Mouse (Mus musculus): ENCODE data around the gene Osbpl3. TPM values are rescaled to one million over a fixed set of nuclear protein-coding genes. Genes with fewer than 3 reads are reported as not detected.

Osbpl3 gene
- polyA plus RNA-seq, 1 experiment, result not detected

- no peak overlapping the region for H3K4me3 ChIP-seq (ENCODE audit: insufficient read depth, low read depth, low read length)
- H3K4me1 ChIP-seq (ENCODE audit: control insufficient read depth, insufficient read depth, low read length), result peaks cover 6% of the 10 kb centered on the region
- TF ChIP-seq POLR2A (IDR thresholded peaks at IDR 0.05; ENCODE audit: insufficient read depth, low read depth, low read length), result no peak
- no peak for TF ChIP-seq CTCF (IDR thresholded peaks at IDR 0.05; ENCODE audit: insufficient read depth, low read depth, low read length)
- WGBS, result 41% methylated on average over 5 of the region's 5 CpGs
- H3K27ac ChIP-seq (ENCODE audit: insufficient read depth, low read depth, low read length), result no peak overlapping the region
Observed at GRCm38 (mm10) chr6:50372516-50373424, 83.2 kb downstream of the Osbpl3 start.

DNA sequence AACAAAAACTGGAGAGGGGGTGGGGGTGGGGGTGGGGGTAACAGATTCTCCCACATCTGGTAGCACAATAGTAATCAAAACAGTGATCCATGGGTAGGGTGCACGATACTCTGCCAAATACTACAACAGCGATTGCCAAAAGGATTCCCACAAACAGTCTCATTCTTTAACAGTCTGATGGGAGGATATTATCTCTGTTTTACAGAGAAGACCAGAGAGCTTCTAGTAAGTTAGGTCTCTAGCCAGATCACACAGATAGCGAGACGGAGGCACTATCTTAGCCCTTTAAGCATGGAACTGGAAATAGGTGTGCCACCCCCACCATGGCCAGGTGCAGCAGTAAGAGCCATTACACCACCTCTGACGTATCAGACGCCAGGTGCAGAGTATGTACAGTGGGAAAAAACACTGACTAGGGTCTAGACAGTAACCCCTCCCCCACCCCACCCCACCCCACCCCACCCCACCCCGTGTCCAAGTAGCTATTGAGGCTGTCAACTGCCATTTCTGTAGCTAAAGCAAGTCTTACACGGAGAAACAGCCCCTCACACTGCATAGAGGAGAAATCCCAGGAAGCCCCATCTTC, 84.4 kb downstream of the Osbpl3 start:
- peaks cover 16% of the 10 kb centered on the region for H3K4me1 ChIP-seq (ENCODE audit: control insufficient read depth, insufficient read depth, low read length)
- H3K4me3 ChIP-seq (ENCODE audit: insufficient read depth, low read depth, low read length), result no peak overlapping the region
- no peak for TF ChIP-seq CTCF (IDR thresholded peaks at IDR 0.05; ENCODE audit: insufficient read depth, low read depth, low read length)
- no peak for TF ChIP-seq POLR2A (IDR thresholded peaks at IDR 0.05; ENCODE audit: insufficient read depth, low read depth, low read length)
- WGBS, result 57% methylated on average over 8 of the region's 8 CpGs
- no peak overlapping the region for H3K27ac ChIP-seq (ENCODE audit: insufficient read depth, low read depth, low read length)

DNA sequence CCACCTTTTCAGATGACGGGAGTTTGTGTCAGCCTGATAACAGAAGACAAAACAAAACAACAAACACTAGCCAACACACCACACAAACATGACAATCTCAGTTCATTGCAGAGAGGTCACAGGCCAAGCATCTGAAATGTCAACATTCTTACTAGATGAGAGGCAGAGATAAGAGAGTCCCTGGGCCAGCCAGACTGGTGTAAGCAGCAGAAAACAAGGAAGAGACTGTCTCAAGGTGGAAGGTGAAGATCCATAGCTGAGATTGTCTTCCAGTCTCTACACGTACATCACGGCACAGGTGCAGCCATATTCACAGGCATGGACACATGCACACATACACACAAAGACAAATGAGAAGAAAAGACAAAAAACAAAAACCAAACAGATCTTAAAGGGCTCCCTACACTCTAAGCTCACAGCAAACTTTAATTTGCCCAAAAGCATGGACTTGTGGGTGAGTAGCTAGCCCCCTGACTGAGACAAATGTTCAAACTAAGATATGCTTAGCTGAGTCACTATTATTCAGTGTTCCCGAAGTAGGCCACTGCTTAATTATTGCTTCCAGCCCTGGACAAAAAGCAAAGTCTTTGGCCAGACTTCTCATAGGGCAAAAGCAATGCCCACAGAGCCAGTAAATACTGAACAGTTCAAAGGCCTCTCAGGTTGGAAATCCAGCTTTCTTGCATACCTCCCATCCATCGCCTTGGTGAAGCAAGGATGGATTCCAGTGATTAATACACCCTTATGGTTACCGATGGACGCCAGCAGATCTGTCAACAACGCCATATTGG, 87.3 kb downstream of the Osbpl3 start:
- TF ChIP-seq CTCF (IDR thresholded peaks at IDR 0.05; ENCODE audit: insufficient read depth, low read depth, low read length), result no peak
- no peak for TF ChIP-seq POLR2A (IDR thresholded peaks at IDR 0.05; ENCODE audit: insufficient read depth, low read depth, low read length)
- Histone ChIP-seq H3K4me1 (ENCODE audit: control insufficient read depth, insufficient read depth, low read length) (peaks cover 20% of the 10 kb centered on the region), H3K27ac (ENCODE audit: insufficient read depth, low read depth, low read length) (no peak overlapping the region), H3K4me3 (ENCODE audit: insufficient read depth, low read depth, low read length) (no peak overlapping the region)
- 79% methylated on average over 8 of the region's 8 CpGs for WGBS

- peaks cover 22% of the 10 kb centered on the region for H3K4me1 ChIP-seq (ENCODE audit: control insufficient read depth, insufficient read depth, low read length)
Observed at GRCm38 (mm10) chr6:50367836-50368235, 88.2 kb downstream of the Osbpl3 start.

DNA sequence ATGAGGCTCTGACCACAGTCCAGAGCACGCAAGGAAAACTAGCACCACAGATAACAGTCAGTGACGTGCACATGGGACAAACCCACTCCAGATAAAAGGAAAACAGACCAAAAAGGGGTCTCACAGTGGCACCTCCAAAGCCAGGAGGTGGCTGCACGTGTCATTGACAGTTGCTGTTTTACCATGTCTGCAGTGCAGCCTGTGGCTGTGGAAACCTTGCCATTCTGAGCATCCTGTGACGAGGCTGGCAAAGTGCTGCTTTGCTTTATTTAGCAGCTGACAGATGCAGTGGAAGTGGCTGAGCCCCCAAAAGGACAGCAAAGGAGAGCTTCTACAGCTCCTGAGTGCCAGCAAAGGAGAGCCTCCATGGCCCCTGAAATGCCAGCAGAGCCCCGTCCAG, 89.3 kb downstream of the Osbpl3 start:
- WGBS, result 66% methylated on average over 5 of the region's 5 CpGs
- TF ChIP-seq CTCF (IDR thresholded peaks at IDR 0.05; ENCODE audit: insufficient read depth, low read depth, low read length) (no peak), POLR2A (IDR thresholded peaks at IDR 0.05; ENCODE audit: insufficient read depth, low read depth, low read length) (no peak)
- no peak overlapping the region for H3K27ac ChIP-seq (ENCODE audit: insufficient read depth, low read depth, low read length)

More at GRCm38 (mm10) chr6:50367836-50368235, 88.2 kb downstream of the Osbpl3 start:
- H3K4me3 ChIP-seq (ENCODE audit: insufficient read depth, low read depth, low read length), result no peak overlapping the region
- 72% methylated on average over 5 of the region's 5 CpGs for WGBS
- H3K27ac ChIP-seq (ENCODE audit: insufficient read depth, low read depth, low read length), result no peak overlapping the region
- no peak for TF ChIP-seq CTCF (IDR thresholded peaks at IDR 0.05; ENCODE audit: insufficient read depth, low read depth, low read length)
- no peak for TF ChIP-seq POLR2A (IDR thresholded peaks at IDR 0.05; ENCODE audit: insufficient read depth, low read depth, low read length)

DNA sequence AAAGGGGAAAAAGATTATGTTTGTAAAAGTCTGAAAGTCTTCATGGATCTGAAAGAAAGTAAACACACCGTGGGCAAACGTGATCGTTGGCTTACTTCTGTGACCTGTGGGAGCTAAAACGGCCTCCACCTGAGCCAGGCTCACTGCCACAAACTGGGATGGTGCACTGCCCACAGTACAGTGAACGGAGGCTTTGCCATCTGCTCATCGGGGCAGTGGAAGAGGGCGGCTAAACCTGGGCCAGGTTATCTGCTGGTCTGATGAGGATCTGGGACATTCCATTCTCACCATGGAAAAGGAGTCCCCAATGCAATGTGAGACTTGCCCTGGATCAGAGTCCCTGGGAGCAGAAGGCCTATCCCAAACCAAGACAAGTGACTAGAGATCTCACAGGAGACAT, 89.7 kb downstream of the Osbpl3 start:
- H3K27ac ChIP-seq (ENCODE audit: insufficient read depth, low read depth, low read length), result no peak overlapping the region
- TF ChIP-seq CTCF (IDR thresholded peaks at IDR 0.05; ENCODE audit: insufficient read depth, low read depth, low read length) (no peak), POLR2A (IDR thresholded peaks at IDR 0.05; ENCODE audit: insufficient read depth, low read depth, low read length) (no peak)
- H3K4me3 ChIP-seq (ENCODE audit: insufficient read depth, low read depth, low read length), result no peak overlapping the region
- 97% methylated on average over 7 of the region's 7 CpGs for WGBS
- peaks cover 27% of the 10 kb centered on the region for H3K4me1 ChIP-seq (ENCODE audit: control insufficient read depth, insufficient read depth, low read length)

More for the DNA sequence above, 89.3 kb downstream of the Osbpl3 start:
- H3K4me1 ChIP-seq (ENCODE audit: control insufficient read depth, insufficient read depth, low read length), result peaks cover 25% of the 10 kb centered on the region
- H3K4me3 ChIP-seq (ENCODE audit: insufficient read depth, low read depth, low read length), result no peak overlapping the region

- H3K4me1 ChIP-seq (ENCODE audit: control insufficient read depth, insufficient read depth, low read length), result peaks cover 35% of the 10 kb centered on the region
- WGBS, result 94% methylated on average over 8 of the region's 8 CpGs
- no peak for TF ChIP-seq POLR2A (IDR thresholded peaks at IDR 0.05; ENCODE audit: insufficient read depth, low read depth, low read length)
- TF ChIP-seq CTCF (IDR thresholded peaks at IDR 0.05; ENCODE audit: insufficient read depth, low read depth, low read length), result no peak
Observed at GRCm38 (mm10) chr6:50364364-50364763, 91.6 kb downstream of the Osbpl3 start.

DNA sequence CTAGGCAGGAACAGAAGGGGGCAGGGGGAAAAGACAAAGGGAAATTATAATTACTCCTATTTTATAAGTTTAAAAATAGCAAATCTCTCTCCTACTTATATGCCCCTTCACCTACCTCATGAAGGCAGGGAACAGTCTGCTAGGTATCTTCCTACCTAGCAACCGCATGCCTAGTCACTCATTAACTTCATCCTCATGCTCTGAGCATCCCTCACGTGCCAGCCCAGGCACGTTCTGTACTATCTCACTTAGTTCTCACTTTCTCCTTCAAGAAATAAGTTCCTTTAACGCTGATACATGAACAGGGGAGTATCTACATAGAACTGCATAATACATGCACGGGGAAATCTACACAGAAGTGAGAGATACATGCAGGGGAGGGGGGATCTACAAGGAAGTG, 92.6 kb downstream of the Osbpl3 start:
- 72% methylated on average over 5 of the region's 5 CpGs for WGBS
- TF ChIP-seq CTCF (IDR thresholded peaks at IDR 0.05; ENCODE audit: insufficient read depth, low read depth, low read length), result no peak
- TF ChIP-seq POLR2A (IDR thresholded peaks at IDR 0.05; ENCODE audit: insufficient read depth, low read depth, low read length), result no peak
- Histone ChIP-seq H3K4me1 (ENCODE audit: control insufficient read depth, insufficient read depth, low read length) (peaks cover 43% of the 10 kb centered on the region), H3K4me3 (ENCODE audit: insufficient read depth, low read depth, low read length) (no peak overlapping the region), H3K27ac (ENCODE audit: insufficient read depth, low read depth, low read length) (no peak overlapping the region)

More at GRCm38 (mm10) chr6:50364364-50364763, 91.6 kb downstream of the Osbpl3 start:
- Histone ChIP-seq H3K27ac (ENCODE audit: insufficient read depth, low read depth, low read length) (no peak overlapping the region), H3K4me3 (ENCODE audit: insufficient read depth, low read depth, low read length) (no peak overlapping the region)

Measured in olfactory bulb, adult 2 months (tissue).